Mouse (Mus musculus): ENCODE results near the gene Tti1.

- TF ChIP-seq CTCF (IDR thresholded peaks at IDR 0.05; ENCODE audit: low read depth): no peak
- TF ChIP-seq EP300 (optimal IDR thresholded peaks at IDR 0.05): no peak
Observed at GRCm38 (mm10) chr2:157957707-157958108, 70.5 kb downstream of the Tti1 start.
